ENCODE assay signal across 18 mouse cellular contexts in genomic region chr2:181548227-181548626, GRCm38 (mm10).
"Had no signal": no experiment of that assay in that cellular context is flagged by ENCODE, and none has a peak within 500 bp of the region (broad histone marks: within the 10 kb centered on the region; RNA-seq: fewer than 3 reads in every experiment).

No protein-coding gene starts in this region.

- H3K9ac ChIP-seq: limb, embryonic 12.5 days; liver, embryonic 13.5 days; liver, postnatal 0 days; lung, embryonic 15.5 days; midbrain, embryonic 15.5 days; stomach, embryonic 15.5 days had no signal

- H3K4me1 ChIP-seq: limb, embryonic 12.5 days; lung, embryonic 15.5 days; midbrain, embryonic 10.5 days; midbrain, embryonic 15.5 days; stomach, embryonic 15.5 days had no signal

- H3K27ac ChIP-seq: kidney, postnatal 0 days; limb, embryonic 12.5 days; liver, embryonic 13.5 days; lung, embryonic 15.5 days; midbrain, embryonic 10.5 days; midbrain, embryonic 15.5 days; stomach, embryonic 15.5 days had no signal

- ATAC-seq: intestine, embryonic 16.5 days; liver, postnatal 0 days; midbrain, embryonic 15.5 days had no signal

- H3K4me2 ChIP-seq: limb, embryonic 12.5 days; liver, embryonic 13.5 days; lung, embryonic 15.5 days; midbrain, embryonic 15.5 days; stomach, embryonic 15.5 days had no signal

- DNase-seq: kidney, adult 2 months; kidney, postnatal 36 days; layer of hippocampus, adult 9-11 months; layer of hippocampus, postnatal 36 days; liver; liver, embryonic 13.5 days; liver, postnatal 0 days; lung, postnatal 14 days; right cerebral cortex, postnatal 14 days; thymus, adult 2 months; thymus, postnatal 36 days had no signal

- H3K9me3 ChIP-seq: limb, embryonic 12.5 days; liver, embryonic 13.5 days; lung, embryonic 15.5 days; midbrain, embryonic 10.5 days; midbrain, embryonic 15.5 days; stomach, embryonic 15.5 days had no signal

- H3K27me3 ChIP-seq: limb, embryonic 12.5 days; liver, embryonic 13.5 days; lung, embryonic 15.5 days; midbrain, embryonic 15.5 days; stomach, embryonic 15.5 days had no signal

- H3K4me3 ChIP-seq: limb, embryonic 12.5 days; liver, embryonic 13.5 days; lung, embryonic 15.5 days; midbrain, embryonic 10.5 days; midbrain, embryonic 15.5 days; stomach, embryonic 15.5 days had no signal
